Mouse (Mus musculus): Measurements from ENCODE around the gene Tln2.
"Not testable (repeated sequence)": the region's sequence is repeated elsewhere in the genome, so short reads cannot be mapped to it uniquely, and the experiment has no call there.

Tln2 gene

DNA sequence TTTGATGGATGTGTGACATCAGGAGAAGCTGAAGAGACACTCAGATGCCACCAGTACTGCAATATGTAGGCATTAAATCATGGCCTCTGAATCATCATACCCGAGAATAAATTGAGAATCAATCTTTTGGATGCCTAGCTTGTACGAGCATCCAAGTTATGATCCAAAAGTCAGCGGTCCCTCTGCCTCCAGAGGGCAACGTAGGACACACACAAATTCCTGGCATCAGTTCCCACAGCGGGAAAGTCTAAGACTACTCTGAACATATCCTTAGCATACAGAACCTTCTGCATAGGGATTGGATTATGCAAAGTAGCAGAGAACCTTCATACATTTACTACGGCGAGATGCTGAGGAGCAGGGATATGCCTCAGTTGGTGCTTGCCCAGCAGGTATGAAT lies 210.5 kb downstream of the Tln2 start:
- DNase-seq = no peak

DNA sequence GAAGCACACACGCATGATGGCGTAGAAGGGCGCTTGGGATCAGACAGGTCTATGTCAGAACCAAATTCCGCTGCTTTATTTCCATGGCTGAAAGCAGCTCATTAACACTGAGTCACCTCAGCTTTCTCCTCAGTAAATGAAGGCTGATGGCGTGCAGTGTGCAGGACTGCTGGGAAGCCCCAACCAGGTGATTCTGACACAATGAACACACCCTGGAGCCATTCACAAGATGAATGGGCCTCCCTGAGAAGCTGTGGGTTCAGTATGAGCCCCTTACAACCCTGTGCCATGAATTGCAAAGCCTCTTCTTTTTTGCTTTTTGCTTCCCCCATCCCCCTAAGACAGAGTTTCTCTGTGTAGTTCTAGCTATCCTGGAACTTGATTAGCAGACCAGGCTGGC lies 212.3 kb downstream of the Tln2 start:
- DNase-seq = no peak

DNA sequence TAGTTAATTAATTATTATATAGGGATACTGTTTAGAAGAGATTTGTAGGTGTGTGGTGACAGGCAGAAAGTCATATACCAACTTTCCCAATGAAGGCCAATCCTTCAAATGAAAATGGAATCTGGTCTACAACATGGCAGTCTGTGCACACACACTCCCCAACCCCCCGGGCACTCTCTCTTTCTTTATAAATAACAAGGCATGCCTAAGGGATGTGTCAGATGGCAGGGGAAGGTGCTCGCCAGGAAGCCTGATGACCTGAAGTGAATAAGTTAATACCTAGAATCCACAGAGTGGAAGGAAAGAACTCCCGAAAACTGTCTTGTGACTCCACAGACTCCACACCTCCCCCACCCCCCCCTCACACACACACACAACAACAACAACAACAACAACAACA lies 228.2 kb downstream of the Tln2 start:
- no peak for DNase-seq

DNA sequence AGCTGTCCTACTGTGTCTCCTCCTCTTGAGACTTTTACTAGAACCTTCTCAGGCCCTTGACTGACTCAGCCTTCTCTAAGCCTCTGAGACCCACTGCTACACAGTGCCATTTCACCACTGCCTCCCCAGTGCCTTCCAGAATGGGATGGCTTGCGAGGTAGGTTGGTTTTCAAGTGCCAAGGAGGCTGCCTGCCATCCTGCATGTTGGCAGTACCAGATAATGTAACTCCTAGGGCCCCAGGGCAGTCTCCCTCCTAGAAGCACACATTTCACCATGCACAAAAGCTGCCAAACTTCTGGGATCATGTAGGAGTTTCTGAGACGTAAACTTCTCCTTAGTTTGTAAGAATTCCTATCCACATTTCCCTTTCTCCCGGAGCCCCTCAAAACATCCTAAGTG lies 231.1 kb downstream of the Tln2 start:
- no peak for DNase-seq

- no peak for DNase-seq
Measured at GRCm38 (mm10) chr9:67321886-67322285, 237.6 kb downstream of the Tln2 start.

GRCm38 (mm10) chr9:67315356-67315755 lies 244.1 kb downstream of the Tln2 start:
- peak; percentile 56 for DNase-seq

DNA sequence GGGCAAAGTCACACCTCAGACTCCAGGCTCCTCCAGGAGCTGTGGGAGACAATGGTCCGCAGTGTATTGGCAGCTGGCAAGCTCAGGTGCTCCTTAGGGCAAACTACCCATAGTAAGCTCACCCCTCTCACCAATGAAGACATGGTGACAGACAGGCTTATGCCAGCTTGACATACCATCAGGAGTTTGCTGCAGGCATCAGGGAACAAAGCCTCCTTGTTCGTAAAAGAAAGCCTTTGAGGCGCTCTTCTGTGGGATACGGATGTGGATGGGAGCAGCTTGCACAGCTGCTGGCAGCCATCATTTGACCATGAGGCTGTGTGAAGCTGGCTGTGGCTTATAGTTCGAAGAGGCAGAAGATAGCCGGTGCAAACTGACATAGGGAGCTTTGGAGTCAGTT lies 254.5 kb downstream of the Tln2 start:
- no peak for DNase-seq

- DNase-seq = no peak
Measured at GRCm38 (mm10) chr9:67303986-67304385, 255.5 kb downstream of the Tln2 start.

- no peak for DNase-seq
Measured at GRCm38 (mm10) chr9:67303038-67303437, 256.5 kb downstream of the Tln2 start.

GRCm38 (mm10) chr9:67302386-67302989 lies 257.0 kb downstream of the Tln2 start:
- no peak for DNase-seq

DNA sequence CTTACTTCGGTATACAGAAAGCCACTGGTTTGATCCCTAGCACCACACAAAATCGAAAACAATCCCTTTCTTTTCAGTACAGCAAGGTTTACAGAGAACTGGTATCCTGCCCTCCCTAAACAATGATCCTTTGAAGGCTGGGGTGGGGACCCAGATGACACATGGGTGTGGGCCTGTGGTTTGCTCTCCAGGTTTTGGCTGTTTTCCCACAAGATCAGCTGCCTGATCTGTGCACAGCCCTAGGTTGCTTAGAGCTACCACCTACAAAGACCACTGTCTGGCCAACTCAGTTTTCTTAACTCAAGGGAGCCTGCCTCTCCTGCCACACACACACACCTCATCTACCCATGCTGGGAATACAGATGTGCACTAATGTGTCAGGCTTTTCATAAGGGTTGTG lies 257.9 kb downstream of the Tln2 start:
- no peak for DNase-seq

DNA sequence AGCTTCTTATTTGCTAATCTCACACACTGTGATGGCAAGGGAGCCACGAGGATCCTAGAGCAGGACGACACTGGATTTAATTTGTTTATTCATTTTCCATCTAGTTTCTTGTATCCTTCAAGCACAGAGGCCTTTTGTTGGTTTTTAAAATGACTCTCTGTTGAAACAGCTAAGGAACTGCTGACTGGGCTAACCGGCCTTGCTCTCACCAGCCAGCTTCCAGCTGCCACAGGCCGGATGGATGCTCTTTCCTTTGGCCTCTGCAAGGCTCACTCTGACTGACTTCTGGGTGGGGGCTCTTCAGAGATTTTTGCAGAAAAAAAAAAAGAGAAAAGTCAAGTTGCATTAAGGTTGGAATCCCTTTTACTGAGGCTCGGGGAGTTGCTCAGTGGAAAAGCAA lies 258.7 kb downstream of the Tln2 start:
- DNase-seq = no peak

DNA sequence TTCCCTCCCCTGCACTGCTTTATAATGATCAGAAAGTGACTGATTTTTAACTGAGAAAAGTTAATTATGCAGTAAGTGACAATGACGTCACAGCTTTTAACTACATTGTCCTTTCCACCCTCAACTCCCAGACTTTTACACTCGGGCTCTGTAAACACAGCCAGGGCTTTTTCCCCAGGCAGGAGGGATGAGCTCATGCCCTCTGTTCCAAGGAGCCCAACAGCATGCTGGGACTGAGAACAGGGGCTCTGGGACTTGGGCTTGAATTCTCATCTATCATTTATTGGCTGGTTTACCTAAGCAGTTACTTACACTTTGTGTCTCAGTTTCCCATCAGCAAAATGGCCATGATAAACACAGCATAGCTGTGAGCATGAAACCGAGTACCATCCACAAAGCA lies 259.2 kb downstream of the Tln2 start:
- DNase-seq = no peak

DNA sequence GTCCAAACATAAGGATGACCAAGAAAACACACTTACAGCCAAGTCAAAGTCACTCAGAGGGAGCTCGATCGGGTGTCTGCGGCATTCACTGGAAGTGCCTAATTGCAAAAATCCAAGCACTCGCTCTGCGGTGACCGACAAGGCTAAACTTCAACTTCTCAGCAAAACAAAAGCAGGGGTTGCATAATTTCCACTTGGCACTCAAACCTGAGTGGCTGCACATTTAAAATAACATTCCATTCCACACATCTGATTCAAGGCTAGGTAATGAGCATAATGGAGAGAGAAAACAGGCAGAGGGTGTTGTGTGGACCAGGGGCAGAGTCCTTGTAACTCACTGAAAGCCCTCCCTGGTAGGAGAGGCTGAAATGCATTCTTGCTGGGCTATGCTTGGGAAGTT lies 260.3 kb downstream of the Tln2 start:
- DNase-seq = peak; percentile 51

- no peak for DNase-seq
Measured at GRCm38 (mm10) chr9:67297236-67297889, 262.1 kb downstream of the Tln2 start.

- DNase-seq = no peak
Measured at GRCm38 (mm10) chr9:67287457-67287856, 272.0 kb downstream of the Tln2 start.

DNA sequence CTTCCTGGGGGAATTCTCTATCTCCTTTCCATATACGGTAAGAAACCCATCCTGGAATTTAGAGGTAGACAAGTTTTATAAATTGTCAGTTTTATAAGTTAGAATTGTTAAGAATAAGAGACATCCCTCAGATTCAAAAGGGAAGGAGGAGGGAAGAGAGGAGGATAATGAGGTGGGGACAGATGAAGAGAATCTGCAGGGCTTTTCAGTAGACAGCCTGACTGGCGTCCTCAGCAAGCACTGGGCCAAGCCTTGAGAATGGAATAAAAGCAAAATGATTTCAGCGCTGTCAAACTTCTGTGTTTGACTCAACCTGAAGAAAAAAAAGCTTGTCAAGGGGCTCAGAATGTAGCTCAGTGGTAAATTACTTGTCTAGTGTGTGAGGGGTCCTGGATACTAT lies 272.7 kb downstream of the Tln2 start:
- DNase-seq = no peak

DNA sequence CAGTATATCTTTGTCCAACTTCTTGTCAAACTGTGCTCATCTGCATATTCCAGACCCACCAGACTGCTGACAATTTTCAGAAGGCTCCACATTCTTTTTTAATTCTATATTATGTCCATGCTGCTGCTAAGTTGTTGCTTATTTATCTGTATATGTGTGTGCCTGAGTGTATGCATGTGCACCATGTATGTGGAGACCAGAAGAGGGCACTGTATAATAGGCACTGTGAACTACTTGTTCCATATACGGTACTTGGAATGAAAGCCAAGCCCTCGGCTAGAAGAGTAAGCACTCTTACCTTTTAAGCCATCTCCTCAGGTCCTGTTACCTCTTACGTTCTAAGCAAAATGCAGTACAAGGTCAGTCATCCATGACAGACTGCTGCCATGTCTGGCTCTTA lies 274.0 kb downstream of the Tln2 start:
- no peak for DNase-seq

DNA sequence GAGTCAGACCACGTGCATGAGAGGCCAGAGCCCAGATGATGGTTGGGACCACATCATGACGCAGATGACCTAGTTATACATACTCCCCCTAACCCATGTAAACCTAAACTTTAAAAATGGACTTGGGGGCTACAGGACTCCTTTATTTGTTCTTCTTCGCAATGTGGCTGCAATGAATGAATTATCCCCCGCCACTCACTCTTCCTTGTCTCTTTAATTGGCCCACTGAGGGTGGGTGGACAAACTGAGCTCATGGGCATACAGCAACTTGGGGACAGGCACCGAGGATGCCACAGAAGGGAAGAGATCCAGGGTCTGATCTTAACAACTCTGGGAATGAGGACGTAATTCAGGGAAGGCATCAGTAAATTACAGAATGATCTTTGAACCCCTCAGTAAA lies 277.7 kb downstream of the Tln2 start:
- no peak for DNase-seq

GRCm38 (mm10) chr9:67280311-67280710 lies 279.2 kb downstream of the Tln2 start:
- not testable (repeated sequence) for DNase-seq

- no peak for DNase-seq
Measured at GRCm38 (mm10) chr9:67276446-67276845, 283.1 kb downstream of the Tln2 start.

- no peak for DNase-seq
Measured at GRCm38 (mm10) chr9:67274296-67274695, 285.2 kb downstream of the Tln2 start.

DNA sequence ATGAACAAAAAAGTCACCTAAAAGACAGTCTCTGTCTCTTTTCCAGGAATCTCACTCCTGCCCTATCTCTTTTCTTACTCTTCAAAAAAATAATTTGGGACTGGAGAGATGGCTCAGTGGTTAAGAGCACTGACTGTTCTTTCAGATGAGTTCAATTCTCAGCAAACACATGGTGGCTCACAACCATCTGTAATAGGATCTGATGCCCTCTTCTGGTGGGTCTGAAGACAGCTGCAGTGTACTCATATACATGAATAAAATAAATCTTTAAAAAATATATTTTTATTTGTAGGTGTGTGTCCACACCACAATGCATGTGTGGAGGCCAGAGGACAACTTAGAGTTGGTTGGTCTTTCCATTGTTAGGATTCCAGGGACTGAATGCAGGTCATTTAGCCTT lies 286.1 kb downstream of the Tln2 start:
- no peak for DNase-seq

DNA sequence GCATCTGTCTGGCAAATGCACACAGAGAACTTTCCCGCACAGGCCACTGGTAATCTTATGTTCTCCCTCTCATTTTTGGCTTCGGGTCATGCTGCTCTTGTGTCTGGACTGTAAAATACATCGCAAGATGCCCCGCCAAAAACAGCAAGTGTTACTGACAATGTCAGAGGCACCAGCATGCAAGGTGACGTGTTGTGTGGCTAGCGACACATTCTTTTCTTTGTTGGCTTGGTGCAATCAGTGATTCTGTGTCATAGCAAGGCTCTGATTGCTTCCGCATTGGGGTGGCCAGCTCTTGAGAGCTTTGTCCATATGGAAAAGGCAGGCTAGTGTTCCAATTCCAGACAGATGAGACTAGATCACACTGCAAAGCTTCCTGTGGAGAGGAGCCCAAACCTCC lies 288.8 kb downstream of the Tln2 start:
- no peak for DNase-seq

DNA sequence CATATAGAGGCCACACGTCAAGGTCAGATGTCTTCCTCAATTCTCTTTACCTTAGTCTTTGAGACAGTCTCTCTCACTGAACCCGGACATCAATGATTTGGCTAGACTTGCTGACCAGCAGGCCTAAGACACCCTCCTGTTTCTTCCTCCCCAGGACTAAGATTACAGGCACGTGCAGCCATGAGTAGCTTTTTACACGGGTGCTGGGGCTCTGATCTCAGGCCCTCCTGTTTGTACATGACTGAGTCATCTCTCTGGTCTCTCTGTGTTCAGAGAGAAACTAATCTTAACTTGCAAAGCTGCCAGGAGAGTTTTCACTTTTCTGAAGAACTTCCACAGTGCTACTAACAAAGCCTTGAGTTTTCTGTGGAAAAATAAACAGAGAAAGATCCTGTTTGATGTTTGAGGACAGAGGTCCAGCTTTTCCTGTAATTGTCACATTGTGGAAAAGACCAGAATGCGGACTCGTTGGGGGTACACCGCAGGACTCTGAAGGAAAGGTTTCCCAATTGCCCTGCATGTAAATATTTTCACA lies 289.4 kb downstream of the Tln2 start:
- DNase-seq = no peak

Data from lung, postnatal 14 days (tissue).